Mouse (Mus musculus) testis, postnatal 14 days (tissue): ENCODE measurements around the gene Zkscan2.

Experiments
- DNase-seq: peaks from one replicate; pipeline ENCODE4 v3.0.0; 2021; ENCODE audit warnings: low spot score

Gene Zkscan2

DNA sequence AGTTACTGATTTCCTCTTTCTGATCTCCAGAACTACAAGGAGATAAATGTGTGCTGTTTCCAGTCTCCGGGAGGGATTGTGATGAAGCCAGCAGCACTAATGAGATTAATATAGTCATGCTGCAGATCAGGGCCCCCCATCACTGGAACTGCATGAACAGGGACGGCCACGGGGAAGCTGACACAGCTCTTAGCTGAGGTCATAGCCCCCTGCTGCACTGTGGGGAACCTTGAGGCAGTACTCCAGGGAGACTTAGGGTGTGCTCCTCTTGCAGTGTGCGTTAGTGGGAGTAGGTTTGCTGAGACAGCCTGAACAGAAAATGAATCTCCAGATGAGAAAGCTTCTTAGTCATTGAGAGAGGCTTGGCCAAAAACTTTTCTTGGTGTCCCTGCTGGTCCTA is 69.0 kb downstream of the Zkscan2 start:
- no peak for DNase-seq

DNA sequence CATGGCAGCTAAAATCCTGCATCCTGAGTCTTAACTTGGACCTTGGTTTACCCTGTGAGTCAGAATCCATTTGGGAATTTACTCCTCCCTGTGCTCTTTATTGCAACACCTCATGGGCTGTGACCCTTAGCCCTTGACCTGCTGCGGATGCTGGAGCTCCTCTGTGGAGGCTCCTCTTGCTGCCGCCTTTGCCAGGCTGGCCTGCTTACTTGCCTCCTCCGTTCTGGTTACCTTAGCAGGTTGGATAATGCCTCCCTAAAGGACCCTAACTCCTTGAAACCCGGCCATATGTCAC is 69.9 kb downstream of the Zkscan2 start:
- no peak for DNase-seq

DNA sequence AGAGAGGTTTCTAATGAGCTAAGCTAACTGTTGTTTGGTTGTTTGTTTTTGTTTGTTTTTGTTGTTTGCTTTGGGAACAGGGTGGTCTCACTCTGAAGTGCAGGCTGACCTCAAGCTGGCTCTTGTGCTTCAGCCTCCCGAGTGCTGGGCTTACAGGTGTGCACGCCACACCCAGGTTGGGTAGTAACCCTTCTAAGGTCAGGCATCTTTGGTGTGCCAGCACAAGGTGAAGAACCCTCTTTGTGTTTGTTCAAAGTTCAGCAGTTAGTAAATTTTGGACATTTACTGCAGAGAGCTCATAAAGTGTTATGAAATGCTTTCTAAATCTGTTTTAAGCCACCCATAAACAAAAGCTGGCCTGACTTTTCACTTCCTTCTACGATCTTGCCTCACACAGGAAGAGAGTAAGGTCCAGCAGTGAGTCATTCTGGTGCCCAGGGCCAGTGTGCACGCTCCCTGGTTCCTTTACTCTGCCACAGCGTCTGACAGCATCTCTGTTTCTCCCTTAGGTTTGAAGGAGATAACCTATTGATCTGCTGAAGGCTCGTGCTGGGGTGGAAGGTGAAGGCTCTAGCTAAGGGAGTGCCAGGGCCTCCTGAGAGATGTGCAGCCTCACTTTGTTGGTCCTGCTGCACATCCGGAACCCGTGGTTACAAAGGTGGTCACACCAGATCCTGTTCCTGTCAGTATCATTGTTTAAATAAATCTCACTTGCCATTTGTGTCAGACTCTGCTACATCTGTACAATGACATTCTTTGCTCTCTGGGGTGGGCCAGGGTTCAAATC is 70.4 kb downstream of the Zkscan2 start:
- DNase-seq = no peak
